Mouse (Mus musculus): ENCODE measurements around the gene Itgb1bp1.

Itgb1bp1 gene

DNA sequence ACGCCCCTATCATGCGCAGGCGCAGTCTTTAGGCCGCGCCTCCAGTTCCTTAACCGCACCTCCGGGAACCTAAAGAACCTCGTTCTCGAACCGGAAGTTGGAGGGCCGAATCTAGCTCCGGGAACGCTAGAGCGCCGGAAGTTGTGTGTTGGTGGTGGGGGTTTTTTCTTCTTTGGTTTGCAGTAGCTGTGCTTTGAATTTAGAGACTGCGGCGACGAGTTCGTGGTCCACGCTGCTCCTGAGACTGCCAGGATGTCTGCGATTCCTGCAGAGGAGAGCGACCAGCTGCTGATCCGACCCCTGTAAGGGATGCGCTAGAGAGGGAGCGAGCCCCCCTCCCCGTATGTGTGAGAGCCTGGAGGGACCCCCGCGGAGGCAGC lies at the start of gene Itgb1bp1:
Gene Itgb1bp1 (minus strand): TSS at position 42 of the 380 bp plus-strand sequence.
- DNase-seq, result peak; percentile 99

- DNase-seq, result no peak
These were observed 49.8 kb upstream of the Itgb1bp1 start for GRCm38 (mm10) chr12:21335869-21336268.

GRCm38 (mm10) chr12:21333766-21334165 lies 47.7 kb upstream of the Itgb1bp1 start:
- DNase-seq, result no peak

DNA sequence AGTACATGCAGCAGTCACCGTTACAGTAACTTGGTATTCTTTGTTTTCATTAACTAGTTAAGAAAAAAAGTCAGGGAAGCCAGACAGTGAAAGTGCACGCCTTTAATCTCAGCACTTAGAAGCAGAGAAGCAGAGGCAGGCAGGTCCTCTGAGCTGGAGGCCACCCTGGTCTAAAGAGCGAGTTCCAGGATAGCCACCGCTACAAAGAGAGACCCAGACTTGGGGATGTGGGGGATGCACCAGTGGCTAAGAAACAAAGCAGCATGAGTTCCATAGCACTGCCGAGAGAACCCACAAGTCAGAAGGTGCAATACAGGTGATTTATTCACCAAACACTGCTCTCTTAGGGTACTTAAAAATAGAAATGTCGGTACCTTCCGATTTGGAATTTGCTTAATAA lies 46.9 kb upstream of the Itgb1bp1 start:
- DNase-seq, result no peak

DNA sequence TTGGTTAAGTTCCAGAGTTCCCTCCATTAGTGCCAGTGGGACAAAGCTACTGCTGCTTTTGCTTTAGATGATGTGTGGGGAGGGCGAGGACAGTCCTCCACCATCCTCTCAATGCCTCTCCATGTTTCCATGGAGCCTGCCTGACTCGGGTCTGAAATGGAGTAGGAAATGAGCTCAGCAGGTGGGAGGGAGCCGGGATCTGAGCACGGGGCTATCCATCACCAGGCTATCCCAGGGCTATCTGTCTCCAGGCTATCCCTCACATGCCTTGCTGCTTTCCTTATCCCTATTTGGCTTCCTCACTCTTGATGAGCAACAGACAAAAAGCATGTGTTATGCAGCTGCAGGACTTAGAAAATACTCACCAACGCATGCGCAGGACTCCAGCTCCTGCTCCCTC lies 45.6 kb upstream of the Itgb1bp1 start:
- DNase-seq, result no peak

DNA sequence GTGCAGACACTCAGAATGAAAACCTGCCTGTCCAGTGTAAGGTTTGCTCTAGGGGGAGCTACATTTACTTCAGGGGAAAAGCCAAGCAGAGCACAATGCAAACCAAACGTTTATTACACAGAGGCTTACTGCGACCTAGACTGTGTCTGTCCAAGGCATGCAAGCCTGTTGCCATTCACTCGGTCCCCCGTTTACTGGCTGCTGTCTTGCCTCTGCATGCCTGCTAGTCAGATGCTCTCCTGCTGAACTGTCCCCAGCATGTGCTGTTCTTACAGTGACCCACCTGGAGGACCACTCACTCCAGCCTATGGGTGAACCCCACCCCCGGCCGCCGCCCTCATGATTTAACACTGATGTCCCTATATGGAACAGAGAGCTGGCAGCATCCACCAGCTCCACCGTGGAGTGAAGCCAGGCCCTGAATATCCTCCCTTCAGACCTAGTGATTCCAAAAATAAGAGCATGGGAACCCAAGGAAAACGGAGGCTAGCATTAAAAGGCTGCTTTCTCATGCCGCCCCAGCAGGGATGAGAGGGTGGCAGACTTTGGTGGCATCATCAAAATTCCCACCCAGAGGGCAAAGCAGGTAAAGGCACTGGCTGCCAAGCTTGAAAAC lies 45.0 kb upstream of the Itgb1bp1 start:
- DNase-seq, result no peak

- DNase-seq, result no peak
These were observed 43.7 kb upstream of the Itgb1bp1 start for GRCm38 (mm10) chr12:21329661-21330400.

DNA sequence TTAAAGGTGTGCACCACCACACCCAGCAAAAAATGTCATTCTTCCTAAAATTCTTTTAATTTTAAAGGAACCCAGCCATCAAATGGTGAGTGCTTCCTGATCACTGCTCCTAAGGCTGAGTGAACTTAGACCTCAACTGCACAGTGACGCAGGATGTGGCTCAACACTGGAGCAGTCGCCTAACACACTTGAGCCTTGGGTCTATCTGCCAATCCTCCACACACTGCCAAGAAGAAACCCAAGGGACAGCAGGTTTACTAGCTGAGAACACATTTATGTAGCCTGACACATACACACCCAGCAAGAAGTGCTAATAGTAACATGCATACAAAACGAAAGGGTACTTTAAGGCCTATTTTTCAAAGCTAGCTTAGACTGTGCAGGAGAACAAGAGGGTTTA lies 40.2 kb upstream of the Itgb1bp1 start:
- no peak for DNase-seq

DNA sequence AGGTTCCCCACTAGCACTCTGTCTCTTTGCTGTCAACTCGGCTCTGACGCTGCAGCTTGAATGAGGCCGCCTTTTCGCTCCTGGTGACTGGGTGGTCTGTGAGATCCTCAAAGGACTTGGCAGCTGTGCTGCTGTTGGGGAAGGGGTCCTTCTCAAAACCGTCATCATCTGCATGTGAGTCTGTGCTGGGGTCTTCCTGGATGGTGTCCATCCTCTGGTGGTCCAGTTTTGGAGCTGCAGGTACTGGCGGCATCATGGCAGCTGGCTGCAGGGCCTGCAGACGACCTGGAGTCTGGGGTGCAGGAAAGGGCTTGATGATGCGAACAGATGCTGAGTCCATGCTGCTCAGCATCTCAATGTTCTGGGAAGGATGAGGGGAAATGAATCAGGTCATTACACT lies 39.2 kb upstream of the Itgb1bp1 start:
- no peak for DNase-seq

DNA sequence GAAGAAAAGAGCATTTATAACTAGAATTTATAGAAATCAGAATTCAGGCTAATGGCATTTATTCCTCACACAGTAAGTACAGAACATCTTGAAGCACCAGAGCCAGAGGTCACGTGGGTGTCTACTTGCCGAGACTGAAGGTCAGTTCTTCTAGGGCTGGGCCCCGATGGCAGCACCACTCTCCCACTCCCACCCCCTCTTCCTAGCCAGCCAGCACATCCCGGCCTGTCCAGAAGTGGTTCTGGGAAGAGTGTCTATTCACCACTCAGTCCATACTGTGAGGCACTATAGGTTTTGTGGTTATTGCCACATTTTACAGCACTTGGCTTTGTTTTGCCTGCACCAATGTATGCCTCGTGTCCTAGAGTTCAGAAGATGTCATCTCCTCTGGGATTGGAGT lies 38.0 kb upstream of the Itgb1bp1 start:
- no peak for DNase-seq

GRCm38 (mm10) chr12:21322856-21323255 lies 36.8 kb upstream of the Itgb1bp1 start:
- DNase-seq, result no peak

DNA sequence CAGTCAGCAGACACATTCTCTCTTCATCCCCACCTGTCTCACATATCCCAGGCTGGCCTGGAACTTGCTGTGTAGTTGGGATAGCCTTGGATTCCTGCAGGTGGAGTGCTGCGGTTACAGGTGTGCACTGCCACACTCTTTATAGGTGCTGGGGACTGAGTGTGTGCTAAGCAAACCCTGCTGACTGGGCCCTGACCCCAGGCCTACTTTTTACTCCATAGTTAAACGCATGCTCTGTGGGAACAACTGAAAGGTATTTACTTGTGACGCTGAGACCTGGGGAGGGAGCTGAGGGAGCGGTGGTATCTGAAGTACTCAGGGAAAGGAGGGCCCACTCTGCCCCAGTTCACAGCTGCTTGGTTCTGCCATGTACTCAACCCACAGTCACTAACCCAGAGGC lies 36.2 kb upstream of the Itgb1bp1 start:
- DNase-seq, result no peak

DNA sequence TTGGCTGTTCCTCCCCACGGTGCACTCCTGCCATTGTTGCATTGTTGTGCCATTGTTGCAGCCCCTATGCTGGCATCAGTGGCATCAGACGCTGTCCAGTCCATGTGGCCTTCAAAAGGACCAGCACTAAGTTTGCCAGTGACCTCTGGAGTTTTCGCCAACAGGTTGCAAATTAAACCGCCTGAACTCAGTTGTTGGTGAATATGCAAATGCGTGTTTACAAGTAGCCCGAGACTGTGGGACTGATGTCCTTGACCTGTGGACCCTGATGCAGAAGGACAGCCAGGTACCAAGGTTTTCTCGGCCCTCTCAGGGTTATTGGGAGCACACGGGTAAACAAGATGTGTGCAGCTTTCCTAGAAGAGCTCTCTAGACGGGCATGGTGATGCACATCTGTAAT lies 35.1 kb upstream of the Itgb1bp1 start:
- DNase-seq, result no peak

DNA sequence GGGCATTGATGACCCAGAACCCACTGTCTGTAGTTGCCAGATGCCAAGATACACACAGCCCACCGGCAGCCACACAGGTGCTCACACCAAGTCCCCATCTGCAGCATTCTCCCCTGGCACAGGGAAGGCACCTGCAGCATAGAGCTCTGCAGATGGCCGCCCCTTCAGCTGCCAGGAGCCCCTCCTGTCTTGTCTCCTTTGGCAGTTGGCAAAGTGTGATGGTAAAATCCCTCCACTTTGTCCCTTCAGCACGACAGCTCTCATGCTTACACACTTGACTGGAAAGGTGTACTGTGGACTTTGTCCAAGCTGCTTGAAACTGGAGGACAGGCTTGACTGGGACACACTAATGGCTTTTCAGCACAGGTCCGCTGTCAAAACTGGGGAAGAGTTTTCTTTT lies 34.2 kb upstream of the Itgb1bp1 start:
- peak; percentile 29 for DNase-seq

DNA sequence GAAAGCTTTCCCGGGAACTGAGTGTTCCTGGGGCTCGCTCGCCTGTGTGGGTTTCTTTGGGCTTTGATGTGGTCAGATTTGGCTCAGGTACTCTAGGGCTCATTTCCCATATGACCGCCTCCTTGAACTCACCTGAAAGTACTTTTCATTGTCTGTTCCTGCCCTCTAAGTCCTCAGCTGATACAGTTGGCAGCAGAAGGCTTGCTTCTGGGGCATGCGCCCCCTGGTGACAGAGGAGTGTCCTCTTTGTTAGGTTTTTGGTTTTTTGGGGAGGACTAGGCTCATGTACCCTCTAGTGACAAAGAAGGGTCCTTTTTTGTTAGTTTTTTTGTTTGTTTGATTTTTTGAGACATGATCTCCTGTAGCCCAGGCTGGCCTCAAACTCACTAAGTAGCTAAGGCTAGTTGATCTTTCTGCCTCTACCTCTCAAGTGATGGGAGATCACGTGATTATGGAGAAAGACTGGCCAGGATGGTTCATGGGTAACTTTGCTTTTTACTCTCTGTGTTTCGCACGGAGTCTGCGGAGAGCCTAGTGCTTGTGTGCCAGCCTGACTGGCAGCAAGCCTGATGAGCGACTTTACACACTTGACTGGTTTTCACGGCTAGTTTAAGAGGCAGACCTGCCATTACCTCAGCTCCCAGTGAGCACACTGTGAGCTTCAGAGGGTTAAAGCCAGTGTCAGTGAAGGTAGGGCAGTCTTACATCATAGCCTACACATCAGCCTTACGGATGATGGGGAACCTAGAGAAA lies 32.2 kb upstream of the Itgb1bp1 start:
- peak; percentile 54 for DNase-seq

- DNase-seq, result no peak
These were observed 30.8 kb upstream of the Itgb1bp1 start for GRCm38 (mm10) chr12:21316869-21317265.

DNA sequence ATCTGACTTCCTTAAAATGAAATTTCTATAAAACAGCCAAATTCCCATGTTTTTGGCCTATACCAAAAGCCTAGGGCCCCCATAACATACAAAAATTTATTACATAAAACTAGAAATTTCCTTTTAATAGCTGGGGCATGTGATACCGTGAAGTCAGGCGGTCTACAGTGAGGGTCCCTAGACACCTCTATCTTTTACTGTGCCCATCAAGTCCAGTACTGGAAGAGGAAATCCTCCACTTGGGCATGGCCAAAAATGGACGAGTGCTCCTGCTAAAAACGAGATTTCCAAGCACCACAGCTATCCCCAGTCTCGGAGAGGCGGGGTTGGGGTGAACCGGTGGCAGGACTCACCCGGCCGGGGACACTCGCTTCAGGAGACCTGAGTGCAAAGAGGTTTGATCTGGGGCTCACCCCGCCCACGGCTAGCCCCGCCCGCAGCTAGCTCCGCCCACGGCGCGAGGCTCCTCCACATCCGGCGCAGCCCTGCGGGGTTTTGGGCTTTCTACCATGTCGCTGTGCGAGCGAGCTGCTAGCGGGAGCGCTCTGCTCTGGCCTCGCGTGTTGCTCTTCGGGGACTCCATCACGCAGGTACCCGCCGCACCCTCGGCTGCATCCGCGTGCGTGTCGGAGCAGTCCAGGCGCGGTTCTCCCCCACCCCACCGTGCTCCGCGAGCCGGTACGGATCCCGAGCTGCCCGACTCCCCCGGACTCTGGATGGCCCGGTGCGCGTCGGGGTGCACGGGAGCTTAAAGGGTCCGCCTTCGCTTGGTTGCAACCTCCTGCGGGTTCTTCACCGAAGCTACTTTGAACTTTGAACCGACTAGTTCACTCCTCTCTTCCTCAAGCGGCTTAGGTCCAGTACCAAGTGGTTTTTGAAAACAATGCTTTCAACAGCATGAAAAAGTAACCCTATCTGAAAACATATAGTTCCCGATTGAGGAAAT lies 30.1 kb upstream of the Itgb1bp1 start, which contains the start of gene Iah1:
Gene Iah1 (plus strand): TSS at position 467 of the 946 bp plus-strand sequence.
- peak; percentile 80 for DNase-seq

GRCm38 (mm10) chr12:21312201-21312600 lies 26.1 kb upstream of the Itgb1bp1 start:
- DNase-seq, result no peak

DNA sequence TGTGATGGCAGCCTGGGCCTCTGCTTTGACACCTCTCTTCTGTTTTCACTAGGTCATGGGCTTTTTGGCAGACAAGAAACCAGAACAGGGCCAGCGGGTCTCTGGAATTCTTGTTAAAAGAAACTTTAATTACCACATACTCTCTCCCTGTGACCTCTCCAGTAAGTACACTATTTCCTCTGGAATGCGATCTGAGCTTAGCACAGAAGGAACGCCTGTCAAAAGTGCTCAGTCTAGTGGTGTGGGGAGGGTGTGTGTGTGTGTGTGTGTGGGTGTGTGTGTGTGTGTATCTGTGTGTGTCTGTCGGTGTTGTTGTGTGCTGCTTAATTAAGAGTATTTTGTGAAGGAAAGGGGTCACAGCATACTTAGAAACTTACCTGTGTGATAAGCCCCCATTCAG lies 20.6 kb upstream of the Itgb1bp1 start:
- DNase-seq, result no peak

DNA sequence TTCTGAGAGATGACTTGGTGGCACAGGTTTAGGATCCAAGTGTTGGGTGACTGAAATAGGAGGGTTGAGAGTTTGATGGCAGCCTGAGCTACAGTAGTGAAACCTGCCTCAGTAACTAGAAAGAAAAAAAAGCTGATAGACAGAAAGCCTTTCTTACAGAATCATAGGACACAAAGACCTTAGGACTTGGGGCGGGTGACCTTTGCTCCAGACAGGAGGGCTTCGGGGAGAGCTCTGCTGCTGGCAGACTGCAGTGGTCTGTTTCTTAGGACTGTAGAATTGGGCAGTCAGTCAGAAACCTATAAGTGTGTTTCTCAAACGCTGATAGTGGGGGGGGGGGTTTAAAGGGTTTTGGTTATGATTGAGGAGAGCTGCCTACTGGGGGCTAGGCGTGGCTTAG lies 19.7 kb upstream of the Itgb1bp1 start:
- no peak for DNase-seq

- DNase-seq, result no peak
These were observed 16.3 kb upstream of the Itgb1bp1 start for GRCm38 (mm10) chr12:21302361-21302783.

DNA sequence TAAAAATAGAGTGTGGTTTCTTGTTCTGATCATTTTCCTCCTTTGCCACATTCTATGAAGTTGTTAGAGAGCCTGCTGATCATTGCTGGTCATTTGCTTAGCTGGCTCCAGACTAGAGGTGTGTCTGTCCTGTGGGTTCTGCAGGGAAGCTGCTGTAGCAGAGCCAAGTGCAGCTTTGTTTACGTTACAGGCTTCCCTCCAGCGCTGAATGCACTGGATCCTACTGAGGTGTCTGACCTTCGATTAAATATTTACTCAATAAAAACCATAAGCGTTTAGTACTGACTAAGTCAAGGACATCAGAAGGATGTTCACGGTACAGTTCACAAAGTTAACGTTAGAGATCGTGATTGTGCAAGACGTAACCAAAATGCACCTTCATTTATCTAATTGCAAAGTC lies 15.8 kb upstream of the Itgb1bp1 start:
- no peak for DNase-seq

- DNase-seq, result no peak
These were observed 15.2 kb upstream of the Itgb1bp1 start for GRCm38 (mm10) chr12:21301324-21301723.
